Mouse (Mus musculus): Measurements from ENCODE around the gene Gli3. TPM values are rescaled to one million over a fixed set of nuclear protein-coding genes. Genes with fewer than 3 reads are reported as not detected.

The Gli3 gene
- polyA plus RNA-seq, 1 experiment from 2014 or later = 13.6 TPM

GRCm38 (mm10) chr13:15542053-15542452 is 79.0 kb downstream of the Gli3 start:
- no peak overlapping the region for H3K4me3 ChIP-seq (ENCODE audit: low read length)
- no peaks in the 10 kb centered on the region for H3K27me3 ChIP-seq (ENCODE audit: control insufficient read depth, insufficient read depth, low read depth, low read length)
- peak overlapping the region; percentile 36; the same call in 1 of the 2 replicates for H3K4me2 ChIP-seq (ENCODE audit: low read depth, low read length)
- H3K27ac ChIP-seq (ENCODE audit: low read length) = peak overlapping the region; percentile 40; the same call in 1 of the 2 replicates
- H3K4me1 ChIP-seq (replicated peaks; ENCODE audit: control insufficient read depth, insufficient read depth, low read length) = peaks cover 54% of the 10 kb centered on the region
- no peaks in the 10 kb centered on the region for H3K9me3 ChIP-seq (ENCODE audit: control insufficient read depth, low read length)
- H3K9ac ChIP-seq (ENCODE audit: low read length) = no peak overlapping the region
- no peaks in the 10 kb centered on the region for H3K36me3 ChIP-seq (ENCODE audit: control insufficient read depth, insufficient read depth, low read length)
- 19% methylated on average over 5 of the region's 5 CpGs for WGBS
- peak; percentile 61 for ATAC-seq (ENCODE audit: low read depth)

- Histone ChIP-seq H3K27ac (ENCODE audit: low read length) (no peak overlapping the region), H3K27me3 (ENCODE audit: control insufficient read depth, insufficient read depth, low read depth, low read length) (no peaks in the 10 kb centered on the region), H3K4me1 (replicated peaks; ENCODE audit: control insufficient read depth, insufficient read depth, low read length) (peaks cover 41% of the 10 kb centered on the region), H3K9ac (ENCODE audit: low read length) (no peak overlapping the region), H3K36me3 (ENCODE audit: control insufficient read depth, insufficient read depth, low read length) (no peaks in the 10 kb centered on the region), H3K4me2 (ENCODE audit: low read depth, low read length) (no peak overlapping the region), H3K9me3 (ENCODE audit: control insufficient read depth, low read length) (no peaks in the 10 kb centered on the region), H3K4me3 (ENCODE audit: low read length) (no peak overlapping the region)
- ATAC-seq (ENCODE audit: low read depth) = no peak
- WGBS = 71% methylated on average over 12 of the region's 12 CpGs
Observed at GRCm38 (mm10) chr13:15543169-15543887, 80.3 kb downstream of the Gli3 start.

GRCm38 (mm10) chr13:15543888-15544640 is 81.0 kb downstream of the Gli3 start:
- Histone ChIP-seq H3K4me1 (replicated peaks; ENCODE audit: control insufficient read depth, insufficient read depth, low read length) (peaks cover 39% of the 10 kb centered on the region), H3K27ac (ENCODE audit: low read length) (peak overlapping the region; percentile 40; the same call in 1 of the 2 replicates), H3K4me3 (ENCODE audit: low read length) (no peak overlapping the region), H3K9me3 (ENCODE audit: control insufficient read depth, low read length) (no peaks in the 10 kb centered on the region), H3K9ac (ENCODE audit: low read length) (no peak overlapping the region), H3K4me2 (ENCODE audit: low read depth, low read length) (no peak overlapping the region), H3K36me3 (ENCODE audit: control insufficient read depth, insufficient read depth, low read length) (no peaks in the 10 kb centered on the region), H3K27me3 (ENCODE audit: control insufficient read depth, insufficient read depth, low read depth, low read length) (no peaks in the 10 kb centered on the region)
- peak; percentile 34; the same call in 1 of the 2 replicates for ATAC-seq (ENCODE audit: low read depth)
- 38% methylated on average over 7 of the region's 7 CpGs for WGBS

GRCm38 (mm10) chr13:15545346-15545896 is 82.4 kb downstream of the Gli3 start:
- Histone ChIP-seq H3K9me3 (ENCODE audit: control insufficient read depth, low read length) (no peaks in the 10 kb centered on the region), H3K4me3 (ENCODE audit: low read length) (no peak overlapping the region), H3K27me3 (ENCODE audit: control insufficient read depth, insufficient read depth, low read depth, low read length) (no peaks in the 10 kb centered on the region), H3K4me2 (ENCODE audit: low read depth, low read length) (no peak overlapping the region), H3K36me3 (ENCODE audit: control insufficient read depth, insufficient read depth, low read length) (no peaks in the 10 kb centered on the region), H3K27ac (ENCODE audit: low read length) (no peak overlapping the region; the same call in 1 of the 2 replicates), H3K9ac (ENCODE audit: low read length) (no peak overlapping the region), H3K4me1 (replicated peaks; ENCODE audit: control insufficient read depth, insufficient read depth, low read length) (peaks cover 39% of the 10 kb centered on the region)
- no peak for ATAC-seq (ENCODE audit: low read depth)
- 41% methylated on average over 4 of the region's 4 CpGs for WGBS

GRCm38 (mm10) chr13:15546258-15546657 is 83.2 kb downstream of the Gli3 start:
- no peak for ATAC-seq (ENCODE audit: low read depth)

GRCm38 (mm10) chr13:15549466-15549865 is 86.4 kb downstream of the Gli3 start:
- 71% methylated on average over 6 of the region's 6 CpGs for WGBS
- Histone ChIP-seq H3K4me1 (replicated peaks; ENCODE audit: control insufficient read depth, insufficient read depth, low read length) (peaks cover 8% of the 10 kb centered on the region), H3K36me3 (ENCODE audit: control insufficient read depth, insufficient read depth, low read length) (no peaks in the 10 kb centered on the region), H3K4me2 (ENCODE audit: low read depth, low read length) (no peak overlapping the region), H3K4me3 (ENCODE audit: low read length) (no peak overlapping the region), H3K9ac (ENCODE audit: low read length) (no peak overlapping the region), H3K27me3 (ENCODE audit: control insufficient read depth, insufficient read depth, low read depth, low read length) (no peaks in the 10 kb centered on the region), H3K9me3 (ENCODE audit: control insufficient read depth, low read length) (no peaks in the 10 kb centered on the region), H3K27ac (ENCODE audit: low read length) (no peak overlapping the region)
- no peak for ATAC-seq (ENCODE audit: low read depth)

More at GRCm38 (mm10) chr13:15546258-15546657, 83.2 kb downstream of the Gli3 start:
- Histone ChIP-seq H3K27ac (ENCODE audit: low read length) (no peak overlapping the region), H3K27me3 (ENCODE audit: control insufficient read depth, insufficient read depth, low read depth, low read length) (no peaks in the 10 kb centered on the region), H3K36me3 (ENCODE audit: control insufficient read depth, insufficient read depth, low read length) (no peaks in the 10 kb centered on the region), H3K4me2 (ENCODE audit: low read depth, low read length) (no peak overlapping the region), H3K9ac (ENCODE audit: low read length) (no peak overlapping the region), H3K4me1 (replicated peaks; ENCODE audit: control insufficient read depth, insufficient read depth, low read length) (peaks cover 35% of the 10 kb centered on the region), H3K4me3 (ENCODE audit: low read length) (no peak overlapping the region), H3K9me3 (ENCODE audit: control insufficient read depth, low read length) (no peaks in the 10 kb centered on the region)
- WGBS = 72% methylated on average over 4 of the region's 4 CpGs

GRCm38 (mm10) chr13:15550027-15550602 is 87.1 kb downstream of the Gli3 start:
- H3K4me3 ChIP-seq (ENCODE audit: low read length) = no peak overlapping the region

GRCm38 (mm10) chr13:15550731-15551130 is 87.7 kb downstream of the Gli3 start:
- ATAC-seq (ENCODE audit: low read depth) = peak; percentile 56; the same call in 1 of the 2 replicates
- 55% methylated on average over 6 of the region's 6 CpGs for WGBS

More at GRCm38 (mm10) chr13:15550027-15550602, 87.1 kb downstream of the Gli3 start:
- no peaks in the 10 kb centered on the region for H3K27me3 ChIP-seq (ENCODE audit: control insufficient read depth, insufficient read depth, low read depth, low read length)
- H3K9ac ChIP-seq (ENCODE audit: low read length) = no peak overlapping the region
- no peaks in the 10 kb centered on the region for H3K9me3 ChIP-seq (ENCODE audit: control insufficient read depth, low read length)
- H3K4me1 ChIP-seq (replicated peaks; ENCODE audit: control insufficient read depth, insufficient read depth, low read length) = peaks cover 6% of the 10 kb centered on the region
- WGBS = 78% methylated on average over 8 of the region's 8 CpGs
- H3K36me3 ChIP-seq (ENCODE audit: control insufficient read depth, insufficient read depth, low read length) = no peaks in the 10 kb centered on the region
- no peak for ATAC-seq (ENCODE audit: low read depth)
- no peak overlapping the region for H3K4me2 ChIP-seq (ENCODE audit: low read depth, low read length)
- H3K27ac ChIP-seq (ENCODE audit: low read length) = no peak overlapping the region

GRCm38 (mm10) chr13:15552009-15552408 is 89.0 kb downstream of the Gli3 start:
- H3K27ac ChIP-seq (ENCODE audit: low read length) = no peak overlapping the region
- no peaks in the 10 kb centered on the region for H3K4me1 ChIP-seq (replicated peaks; ENCODE audit: control insufficient read depth, insufficient read depth, low read length)
- H3K9me3 ChIP-seq (ENCODE audit: control insufficient read depth, low read length) = no peaks in the 10 kb centered on the region
- H3K9ac ChIP-seq (ENCODE audit: low read length) = no peak overlapping the region
- H3K4me2 ChIP-seq (ENCODE audit: low read depth, low read length) = no peak overlapping the region
- no peaks in the 10 kb centered on the region for H3K27me3 ChIP-seq (ENCODE audit: control insufficient read depth, insufficient read depth, low read depth, low read length)
- 82% methylated on average over 3 of the region's 3 CpGs for WGBS
- no peaks in the 10 kb centered on the region for H3K36me3 ChIP-seq (ENCODE audit: control insufficient read depth, insufficient read depth, low read length)
- ATAC-seq (ENCODE audit: low read depth) = no peak
- no peak overlapping the region for H3K4me3 ChIP-seq (ENCODE audit: low read length)

More at GRCm38 (mm10) chr13:15550731-15551130, 87.7 kb downstream of the Gli3 start:
- Histone ChIP-seq H3K9me3 (ENCODE audit: control insufficient read depth, low read length) (no peaks in the 10 kb centered on the region), H3K9ac (ENCODE audit: low read length) (no peak overlapping the region), H3K27me3 (ENCODE audit: control insufficient read depth, insufficient read depth, low read depth, low read length) (no peaks in the 10 kb centered on the region), H3K27ac (ENCODE audit: low read length) (no peak overlapping the region), H3K4me3 (ENCODE audit: low read length) (no peak overlapping the region), H3K4me2 (ENCODE audit: low read depth, low read length) (no peak overlapping the region), H3K36me3 (ENCODE audit: control insufficient read depth, insufficient read depth, low read length) (no peaks in the 10 kb centered on the region), H3K4me1 (replicated peaks; ENCODE audit: control insufficient read depth, insufficient read depth, low read length) (peaks cover under 1% of the 10 kb centered on the region; the same call in 1 of the 2 replicates)
